Mouse (Mus musculus) MEL (cell line): Measurements from ENCODE around the gene Mbd6.

Experiments
- CHD1 ChIP-seq: IDR thresholded peaks from 2 replicates; pipeline ENCODE4 v1.6.1; 2012; ENCODE audit warnings: low read depth, mild to moderate bottlenecking, inconsistent platforms, low read length, improper control_type of control experiment
- POLR2A ChIP-seq, 2 experiments: IDR thresholded peaks; 2 replicates each; pipeline ENCODE4 v1.6.1; 2011 to 2012; ENCODE audit warnings: low read length in 2 of 2, mild to moderate bottlenecking in 2 of 2, control low read depth in 1 of 2, improper control_type of control experiment in 1 of 2, low read depth in 1 of 2, moderate library complexity in 1 of 2; ENCODE audit not compliant: control insufficient read depth in 1 of 2, insufficient read depth in 1 of 2, poor library complexity in 1 of 2
- TAL1 ChIP-seq: IDR thresholded peaks from 2 replicates; pipeline ENCODE4 v1.6.1; 2012; ENCODE audit warnings: mild to moderate bottlenecking, inconsistent platforms, low read length, moderate library complexity, mixed read lengths

GRCm38 (mm10) chr10:127322669-127323068, 33.9 kb upstream of the Mbd6 start:
- no peak for TF ChIP-seq TAL1
- no peak for TF ChIP-seq POLR2A (IDR thresholded peaks at IDR 0.05; ENCODE audit: control insufficient read depth in 1 of 2, insufficient read depth in 1 of 2, low read depth in 1 of 2, low read length in 2 of 2, poor library complexity in 1 of 2)
- no peak for TF ChIP-seq CHD1
